Mouse (Mus musculus): ENCODE data around the gene Grm4. TPM values are rescaled to one million over a fixed set of nuclear protein-coding genes. Genes with fewer than 3 reads are reported as not detected.
"Not testable (repeated sequence)": the region's sequence is repeated elsewhere in the genome, so short reads cannot be mapped to it uniquely, and the experiment has no call there.

Grm4 gene
- polyA plus RNA-seq, 1 experiment, result 310 TPM

- no peak for TF ChIP-seq CTCF (IDR thresholded peaks at IDR 0.05; ENCODE audit: borderline replicate concordance, insufficient read depth, low read depth, low read length)
- no peak overlapping the region for H3K27ac ChIP-seq (ENCODE audit: insufficient read depth, low read length)
- H3K27me3 ChIP-seq (ENCODE audit: control insufficient read depth, insufficient read depth, low read length), result no peaks in the 10 kb centered on the region
- WGBS, result 20% methylated on average over 8 of the region's 8 CpGs
- H3K4me3 ChIP-seq (replicated peaks; ENCODE audit: insufficient read depth, low read depth, low read length), result no peak overlapping the region
- DNase-seq, result no peak
- no peaks in the 10 kb centered on the region for H3K4me1 ChIP-seq (ENCODE audit: control insufficient read depth, insufficient read depth, low read length)
These were observed 128.3 kb downstream of the Grm4 start for GRCm38 (mm10) chr17:27392918-27393317.

DNA sequence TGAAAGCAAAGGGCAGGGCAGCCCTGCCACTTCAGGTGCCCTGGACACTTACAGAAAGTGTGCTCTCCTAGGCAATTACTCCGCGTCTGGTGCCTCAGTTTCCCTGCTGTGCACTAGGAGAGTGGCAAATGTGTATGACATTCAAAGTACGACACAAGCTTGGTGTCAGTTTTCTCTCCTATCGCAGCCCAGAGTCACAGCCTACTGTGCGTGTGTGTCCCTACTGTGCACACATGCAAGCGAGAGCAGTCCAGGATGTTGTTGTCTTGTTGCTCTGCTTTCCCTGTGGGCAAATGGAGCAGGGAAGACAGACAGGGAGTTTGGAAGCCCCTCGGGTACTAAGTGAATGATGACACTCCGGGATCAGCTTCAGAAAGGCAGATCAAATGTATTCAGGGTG lies 131.2 kb downstream of the Grm4 start:
- TF ChIP-seq POLR2A (IDR thresholded peaks at IDR 0.05; ENCODE audit: borderline replicate concordance, insufficient read depth, low read length), result no peak
- TF ChIP-seq CTCF (IDR thresholded peaks at IDR 0.05; ENCODE audit: borderline replicate concordance, insufficient read depth, low read depth, low read length), result no peak
- Histone ChIP-seq H3K27ac (ENCODE audit: insufficient read depth, low read length) (no peak overlapping the region), H3K4me1 (ENCODE audit: control insufficient read depth, insufficient read depth, low read length) (no peaks in the 10 kb centered on the region), H3K27me3 (ENCODE audit: control insufficient read depth, insufficient read depth, low read length) (no peaks in the 10 kb centered on the region), H3K4me3 (replicated peaks; ENCODE audit: insufficient read depth, low read depth, low read length) (no peak overlapping the region)
- WGBS, result 83% methylated on average over 8 of the region's 8 CpGs
- no peak for DNase-seq

DNA sequence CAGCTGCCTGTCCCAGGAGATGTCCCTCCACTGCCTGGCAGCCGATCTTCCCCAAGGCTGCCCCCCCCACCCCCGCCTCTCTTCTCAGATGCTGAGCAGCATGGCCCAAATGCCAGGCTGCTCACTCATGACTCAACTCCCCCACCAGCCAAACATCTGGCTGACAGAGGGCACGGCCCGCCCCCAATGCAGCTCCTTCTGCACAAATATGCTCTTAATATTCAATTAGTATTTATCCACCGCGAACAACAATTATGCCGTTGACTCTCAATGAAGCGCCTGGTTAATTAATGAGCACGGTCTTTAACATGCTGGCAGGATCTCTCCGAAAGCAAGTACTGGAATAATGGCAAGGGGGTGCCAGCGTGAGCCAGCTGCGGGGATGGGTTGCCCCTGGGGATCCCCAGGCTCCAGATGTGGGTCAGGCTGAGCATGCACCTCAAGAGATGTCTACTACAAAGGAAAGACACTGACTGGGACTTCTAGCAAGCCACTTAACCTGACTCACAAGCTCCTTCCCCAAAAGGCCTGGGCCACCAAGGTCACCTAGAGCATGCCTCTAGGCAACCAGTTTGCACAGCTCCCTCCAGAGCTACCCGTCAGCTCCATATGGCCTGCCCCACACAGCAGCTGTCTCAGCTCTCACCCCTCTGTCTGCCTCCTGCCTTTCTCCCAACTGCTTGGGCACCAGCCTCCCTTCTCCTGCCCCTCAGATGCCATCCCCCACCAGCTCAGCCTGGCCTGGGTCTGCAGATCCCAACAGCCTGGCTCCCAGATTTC lies 131.8 kb downstream of the Grm4 start:
- no peak for DNase-seq
- no peak overlapping the region for H3K27ac ChIP-seq (ENCODE audit: insufficient read depth, low read length)
- WGBS, result 55% methylated on average over 13 of the region's 13 CpGs
- H3K4me3 ChIP-seq (replicated peaks; ENCODE audit: insufficient read depth, low read depth, low read length), result no peak overlapping the region
- H3K4me1 ChIP-seq (ENCODE audit: control insufficient read depth, insufficient read depth, low read length), result no peaks in the 10 kb centered on the region
- no peaks in the 10 kb centered on the region for H3K27me3 ChIP-seq (ENCODE audit: control insufficient read depth, insufficient read depth, low read length)
- TF ChIP-seq POLR2A (IDR thresholded peaks at IDR 0.05; ENCODE audit: borderline replicate concordance, insufficient read depth, low read length) (no peak), CTCF (IDR thresholded peaks at IDR 0.05; ENCODE audit: borderline replicate concordance, insufficient read depth, low read depth, low read length) (no peak)

DNA sequence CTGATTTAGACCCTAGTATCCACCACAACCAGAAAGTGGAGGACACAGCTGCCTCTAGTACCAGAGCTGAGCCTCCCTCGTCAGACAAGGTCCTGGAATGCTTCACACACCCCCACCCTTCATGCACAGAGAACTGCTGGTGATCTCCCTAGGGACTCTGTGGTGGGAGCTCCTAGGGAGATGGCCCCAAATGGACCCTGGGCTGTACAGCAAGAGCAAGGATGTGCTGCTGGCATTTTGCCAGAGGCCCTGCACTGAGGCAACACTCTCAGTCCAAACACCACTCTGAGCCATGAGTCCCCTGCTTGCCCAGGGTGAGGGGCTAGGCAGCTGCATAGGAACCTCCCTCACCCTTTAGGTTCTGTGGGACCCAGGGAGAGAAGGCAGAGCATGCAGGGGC lies 134.8 kb downstream of the Grm4 start:
- H3K4me1 ChIP-seq (ENCODE audit: control insufficient read depth, insufficient read depth, low read length), result no peaks in the 10 kb centered on the region
- H3K4me3 ChIP-seq (replicated peaks; ENCODE audit: insufficient read depth, low read depth, low read length), result no peak overlapping the region
- TF ChIP-seq POLR2A (IDR thresholded peaks at IDR 0.05; ENCODE audit: borderline replicate concordance, insufficient read depth, low read length), result no peak
- no peak for TF ChIP-seq CTCF (IDR thresholded peaks at IDR 0.05; ENCODE audit: borderline replicate concordance, insufficient read depth, low read depth, low read length)
- no peak for DNase-seq
- 64% methylated on average over 1 of the region's 1 CpGs for WGBS
- no peak overlapping the region for H3K27ac ChIP-seq (ENCODE audit: insufficient read depth, low read length)
- no peaks in the 10 kb centered on the region for H3K27me3 ChIP-seq (ENCODE audit: control insufficient read depth, insufficient read depth, low read length)

- Histone ChIP-seq H3K4me1 (ENCODE audit: control insufficient read depth, insufficient read depth, low read length) (no peaks in the 10 kb centered on the region), H3K27ac (ENCODE audit: insufficient read depth, low read length) (no peak overlapping the region), H3K27me3 (ENCODE audit: control insufficient read depth, insufficient read depth, low read length) (no peaks in the 10 kb centered on the region), H3K4me3 (replicated peaks; ENCODE audit: insufficient read depth, low read depth, low read length) (no peak overlapping the region)
- no peak for DNase-seq
- WGBS, result 62% methylated on average over 17 of the region's 17 CpGs
- TF ChIP-seq CTCF (IDR thresholded peaks at IDR 0.05; ENCODE audit: borderline replicate concordance, insufficient read depth, low read depth, low read length) (no peak), POLR2A (IDR thresholded peaks at IDR 0.05; ENCODE audit: borderline replicate concordance, insufficient read depth, low read length) (no peak)
These were observed 135.5 kb downstream of the Grm4 start for GRCm38 (mm10) chr17:27385513-27386261.

- no peaks in the 10 kb centered on the region for H3K4me1 ChIP-seq (ENCODE audit: control insufficient read depth, insufficient read depth, low read length)
- WGBS, result 36% methylated on average over 11 of the region's 11 CpGs
- no peaks in the 10 kb centered on the region for H3K27me3 ChIP-seq (ENCODE audit: control insufficient read depth, insufficient read depth, low read length)
- DNase-seq, result peak in 1 of 2 experiments; percentile 15
- H3K27ac ChIP-seq (ENCODE audit: insufficient read depth, low read length), result no peak overlapping the region
- no peak for TF ChIP-seq POLR2A (IDR thresholded peaks at IDR 0.05; ENCODE audit: borderline replicate concordance, insufficient read depth, low read length)
- TF ChIP-seq CTCF (IDR thresholded peaks at IDR 0.05; ENCODE audit: borderline replicate concordance, insufficient read depth, low read depth, low read length), result no peak
- H3K4me3 ChIP-seq (replicated peaks; ENCODE audit: insufficient read depth, low read depth, low read length), result no peak overlapping the region
These were observed 138.3 kb downstream of the Grm4 start for GRCm38 (mm10) chr17:27382916-27383315.

- WGBS, result 74% methylated on average over 9 of the region's 9 CpGs
- not testable (repeated sequence) for H3K4me3 ChIP-seq (replicated peaks; ENCODE audit: insufficient read depth, low read depth, low read length); H3K27ac ChIP-seq (ENCODE audit: insufficient read depth, low read length); DNase-seq; H3K27me3 ChIP-seq (ENCODE audit: control insufficient read depth, insufficient read depth, low read length); H3K4me1 ChIP-seq (ENCODE audit: control insufficient read depth, insufficient read depth, low read length)
These were observed 140.2 kb downstream of the Grm4 start for GRCm38 (mm10) chr17:27380911-27381459.

DNA sequence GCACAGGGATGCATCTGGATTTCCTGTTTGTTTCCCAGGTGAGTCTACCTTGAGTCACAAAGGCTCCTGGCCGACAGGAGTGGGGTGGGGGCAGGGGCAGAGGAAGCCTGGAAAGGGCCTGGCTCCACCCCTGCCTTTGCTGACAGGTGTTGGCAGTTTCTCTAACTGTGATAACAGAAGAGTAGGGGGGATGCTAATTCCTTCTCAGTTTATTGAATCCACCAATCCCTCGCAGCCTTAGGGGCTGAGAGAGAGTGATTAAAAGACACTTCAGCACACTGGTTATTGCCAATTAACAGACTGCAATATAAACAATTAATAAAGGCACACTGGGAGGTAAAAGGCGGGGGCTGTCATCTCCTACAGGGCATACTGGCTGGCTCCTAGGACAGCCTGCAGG lies 142.2 kb downstream of the Grm4 start:
- TF ChIP-seq CTCF (IDR thresholded peaks at IDR 0.05; ENCODE audit: borderline replicate concordance, insufficient read depth, low read depth, low read length), result no peak
- TF ChIP-seq POLR2A (IDR thresholded peaks at IDR 0.05; ENCODE audit: borderline replicate concordance, insufficient read depth, low read length), result no peak
- WGBS, result 79% methylated on average over 3 of the region's 3 CpGs

More for the DNA sequence above, 142.2 kb downstream of the Grm4 start:
- H3K27ac ChIP-seq (ENCODE audit: insufficient read depth, low read length), result no peak overlapping the region
- H3K4me3 ChIP-seq (replicated peaks; ENCODE audit: insufficient read depth, low read depth, low read length), result no peak overlapping the region
- H3K27me3 ChIP-seq (ENCODE audit: control insufficient read depth, insufficient read depth, low read length), result no peaks in the 10 kb centered on the region
- H3K4me1 ChIP-seq (ENCODE audit: control insufficient read depth, insufficient read depth, low read length), result no peaks in the 10 kb centered on the region
- no peak for DNase-seq
